Mouse (Mus musculus) B cell, adult 2 months (primary cell): Measurements from ENCODE around the gene Zkscan4.

ENCODE experiments used
- DNase-seq, 2 experiments: peaks; one replicate each; pipeline ENCODE4 v3.0.0; 2022

Zkscan4 gene

DNA sequence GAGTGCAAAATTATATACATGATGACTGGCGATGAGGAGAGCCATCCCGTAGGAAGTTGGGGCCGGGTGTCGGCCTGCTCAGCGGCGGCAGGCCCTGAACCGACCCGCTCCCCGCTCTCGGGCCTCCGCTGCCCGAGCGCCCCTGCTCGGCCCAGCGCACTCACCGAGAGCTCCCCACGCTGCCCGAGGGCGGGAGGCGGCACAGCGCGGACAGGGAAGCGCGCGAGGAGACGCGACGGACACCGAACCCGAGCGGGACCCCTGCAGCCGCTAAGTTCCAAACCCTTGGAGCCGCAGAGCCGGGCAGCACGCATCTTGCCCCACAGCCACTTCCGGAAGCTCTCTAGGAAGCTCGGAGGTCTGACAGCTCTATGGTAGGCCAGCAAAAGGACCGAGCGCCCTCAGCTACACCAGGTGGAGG, 52.1 kb downstream of the Zkscan4 start, which contains the start of gene Zkscan8:
TSS of gene Zkscan8 (minus strand) at position 340 of the 421 bp plus-strand sequence.
- peak; percentile 89 to 90 for DNase-seq
